Mouse (Mus musculus) MEL (cell line): ENCODE measurements around the gene Map9. TPM values are rescaled to one million over a fixed set of nuclear protein-coding genes. Genes with fewer than 3 reads are reported as not detected.
"Not testable (repeated sequence)": the region's sequence is repeated elsewhere in the genome, so short reads cannot be mapped to it uniquely, and the experiment has no call there.

Source experiments
- DNase-seq: peaks from one replicate; pipeline ENCODE4 v3.0.0; 2011; ENCODE audit warnings: low read depth, low spot score
- H3K27ac ChIP-seq: 2 replicates; pipeline ENCODE4 v1.5.1; 2012; ENCODE audit warnings: low read depth, mild to moderate bottlenecking, control low read depth, low read length, moderate library complexity; ENCODE audit not compliant: control insufficient read depth
- H3K27me3 ChIP-seq, 2 experiments: fragments of 150-350 bp in 1 of 2; sonication (generic) in 1 of 2; 2 replicates each; pipeline ENCODE4 v1.6.1; 2012; ENCODE audit warnings: low read length in 2 of 2, mild to moderate bottlenecking in 2 of 2, improper control_type of control experiment in 1 of 2, moderate library complexity in 1 of 2; ENCODE audit not compliant: insufficient read depth in 2 of 2, control insufficient read depth in 1 of 2
- H3K36me3 ChIP-seq, 2 experiments: 2 replicates each; pipeline ENCODE4 v1.6.1; 2012 to 2014; ENCODE audit warnings: low read length in 2 of 2, improper control_type of control experiment in 1 of 2, inconsistent platforms in 1 of 2, mild to moderate bottlenecking in 1 of 2; ENCODE audit not compliant: insufficient read depth in 2 of 2, control insufficient read depth in 1 of 2
- H3K4me1 ChIP-seq, 2 experiments: fragments of 150-350 bp in 1 of 2; sonication (generic) in 1 of 2; 2 replicates each; pipeline ENCODE4 v1.6.1; 2012; ENCODE audit warnings: low read length in 2 of 2, improper control_type of control experiment in 1 of 2, mild to moderate bottlenecking in 1 of 2; ENCODE audit not compliant: insufficient read depth in 2 of 2, control insufficient read depth in 1 of 2
- H3K4me3 ChIP-seq, 2 experiments: fragments of 150-350 bp in 1 of 2; sonication (generic) in 1 of 2; 2 replicates each; pipeline ENCODE4 v1.5.1; 2012; ENCODE audit warnings: low read depth in 2 of 2, low read length in 2 of 2, mild to moderate bottlenecking in 2 of 2, moderate library complexity in 2 of 2, control low read depth in 1 of 2, improper control_type of control experiment in 1 of 2; ENCODE audit not compliant: control insufficient read depth in 1 of 2, insufficient read depth in 1 of 2
- H3K79me2 ChIP-seq: 2 replicates; pipeline ENCODE4 v1.6.1; 2012; ENCODE audit warnings: mild to moderate bottlenecking, low read length, moderate library complexity; ENCODE audit not compliant: control insufficient read depth, poor library complexity, insufficient read depth
- H3K9ac ChIP-seq: 2 replicates; pipeline ENCODE4 v1.6.1; 2012; ENCODE audit warnings: low read depth, mild to moderate bottlenecking, control low read depth, low read length, moderate library complexity; ENCODE audit not compliant: control insufficient read depth, poor library complexity, severe bottlenecking
- H3K9me3 ChIP-seq: fragments of 150-350 bp; sonication (generic); replicated peaks from 2 replicates; pipeline ENCODE4 v1.6.1; 2012; ENCODE audit warnings: mild to moderate bottlenecking, low read length, improper control_type of control experiment, moderate library complexity; ENCODE audit not compliant: insufficient read depth
- CHD1 ChIP-seq: IDR thresholded peaks from 2 replicates; pipeline ENCODE4 v1.6.1; 2012; ENCODE audit warnings: low read depth, mild to moderate bottlenecking, inconsistent platforms, low read length, improper control_type of control experiment
- ELF1 ChIP-seq: IDR thresholded peaks from 2 replicates; pipeline ENCODE4 v1.6.1; 2014; ENCODE audit warnings: low read depth, mild to moderate bottlenecking, inconsistent platforms, low read length, improper control_type of control experiment, moderate library complexity
- ETS1 ChIP-seq: IDR thresholded peaks from 2 replicates; pipeline ENCODE4 v1.6.1; 2012; ENCODE audit warnings: low read depth, mild to moderate bottlenecking, inconsistent platforms, low read length, improper control_type of control experiment, moderate library complexity
- HCFC1 ChIP-seq: IDR thresholded peaks from 2 replicates; pipeline ENCODE4 v1.6.1; 2012; ENCODE audit warnings: low read depth, mild to moderate bottlenecking, inconsistent platforms, low read length, improper control_type of control experiment, moderate library complexity
- JUND ChIP-seq: IDR thresholded peaks from 2 replicates; pipeline ENCODE4 v1.6.1; 2011; ENCODE audit warnings: low read depth, mild to moderate bottlenecking, improper control_type of control experiment, low read length
- MAFK ChIP-seq: IDR thresholded peaks from 2 replicates; pipeline ENCODE4 v1.6.1; 2011; ENCODE audit warnings: low read depth, mild to moderate bottlenecking, low read length, improper control_type of control experiment, borderline replicate concordance
- MEF2A ChIP-seq: IDR thresholded peaks from 2 replicates; pipeline ENCODE4 v1.6.1; 2014; ENCODE audit warnings: low read depth, mild to moderate bottlenecking, inconsistent platforms, low read length, improper control_type of control experiment; ENCODE audit not compliant: poor library complexity, insufficient replicate concordance, severe bottlenecking; ENCODE audit errors: extremely low read depth
- MYC ChIP-seq: IDR thresholded peaks from 2 replicates; pipeline ENCODE4 v1.6.1; 2011; ENCODE audit warnings: low read depth, mild to moderate bottlenecking, low read length, improper control_type of control experiment, moderate library complexity
- NELFE ChIP-seq: IDR thresholded peaks from 2 replicates; pipeline ENCODE4 v1.6.1; 2011; ENCODE audit warnings: low read depth, low read length, improper control_type of control experiment
- POLR2A ChIP-seq, 2 experiments: IDR thresholded peaks; 2 replicates each; pipeline ENCODE4 v1.6.1; 2011 to 2012; ENCODE audit warnings: low read length in 2 of 2, mild to moderate bottlenecking in 2 of 2, control low read depth in 1 of 2, improper control_type of control experiment in 1 of 2, low read depth in 1 of 2, moderate library complexity in 1 of 2; ENCODE audit not compliant: control insufficient read depth in 1 of 2, insufficient read depth in 1 of 2, poor library complexity in 1 of 2
- POLR2AphosphoS2 ChIP-seq: IDR thresholded peaks from 2 replicates; pipeline ENCODE4 v1.6.1; 2011; ENCODE audit warnings: low read length, improper control_type of control experiment
- RAD21 ChIP-seq: IDR thresholded peaks from 2 replicates; pipeline ENCODE4 v1.6.1; 2011; ENCODE audit warnings: mild to moderate bottlenecking, low read depth, low read length, improper control_type of control experiment
- RCOR1 ChIP-seq: IDR thresholded peaks from 2 replicates; pipeline ENCODE4 v1.6.1; 2012; ENCODE audit warnings: low read depth, mild to moderate bottlenecking, inconsistent platforms, low read length, improper control_type of control experiment
- SMC3 ChIP-seq: IDR thresholded peaks from 2 replicates; pipeline ENCODE4 v1.6.1; 2011; ENCODE audit warnings: low read depth, low read length, improper control_type of control experiment
- TCF12 ChIP-seq: IDR thresholded peaks from 2 replicates; pipeline ENCODE4 v1.6.1; 2014; ENCODE audit warnings: low read depth, mild to moderate bottlenecking, inconsistent platforms, low read length, improper control_type of control experiment, moderate library complexity
- ZNF384 ChIP-seq: IDR thresholded peaks from 2 replicates; pipeline ENCODE4 v1.6.1; 2012; ENCODE audit warnings: low read depth, mild to moderate bottlenecking, inconsistent platforms, low read length, improper control_type of control experiment
- polyA plus RNA-seq, 2 experiments: library from polyadenylated mRNA; stranded (reverse) in 1 of 2; unstranded in 1 of 2; fragments of >175 nt in 1 of 2; fragments of >200 nt in 1 of 2; gene quantifications; 2 replicates each; pipeline versions ENCODE4 v1.2.1 to v1.2.4; 2012; ENCODE audit warnings: low replicate concordance in 2 of 2, low read depth in 1 of 2; ENCODE audit not compliant: insufficient read length in 2 of 2, insufficient read depth in 1 of 2, missing spikeins in 1 of 2
- total RNA-seq: library from RNA; depleted of rRNA; stranded (reverse); fragments of 300-350 nt; gene quantifications from 2 replicates; pipeline ENCODE4 v1.2.3, GENCODE M21; 2012; rRNA removed

Gene Map9
- total RNA-seq = not detected in 2 replicates
- not detected for polyA plus RNA-seq

DNA sequence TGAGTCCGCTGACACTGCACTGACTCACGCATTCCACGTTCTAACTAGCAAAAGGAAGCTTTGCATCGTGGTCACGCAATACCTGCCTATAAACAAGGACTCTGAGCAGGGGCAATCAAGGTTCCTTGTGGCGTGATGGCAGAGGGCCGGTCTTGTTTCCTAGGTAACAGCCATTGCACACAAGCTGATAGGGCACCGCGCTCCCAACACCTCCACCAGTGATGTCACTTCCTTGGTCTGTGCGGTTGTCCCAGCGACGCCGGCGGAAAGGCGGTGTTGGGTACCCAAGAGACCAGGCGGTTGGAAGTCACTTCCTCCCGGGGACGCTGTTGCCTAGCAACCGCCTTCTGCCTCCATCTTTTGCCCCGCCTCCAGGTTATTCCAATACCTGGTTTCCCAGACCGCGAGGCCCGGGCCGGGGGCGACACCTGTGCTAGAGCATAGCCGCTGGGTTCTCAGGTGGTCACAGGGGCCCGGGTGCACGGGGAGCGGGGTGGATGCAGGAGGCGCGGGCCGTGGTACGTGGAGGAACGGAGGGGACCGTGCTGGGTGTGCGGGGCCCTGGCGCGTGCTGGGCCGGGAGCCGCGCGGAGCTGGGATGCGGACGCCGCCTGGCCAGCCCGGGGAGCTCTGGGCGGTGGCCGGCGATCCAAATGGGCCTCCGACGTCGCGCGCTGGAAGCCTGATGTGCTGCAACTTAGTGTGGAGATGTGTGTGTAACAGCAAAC lies at the start of gene Map9:
Gene Map9 (plus strand): TSS at position 248 of the 728 bp plus-strand sequence.
- no peak for TF ChIP-seq RCOR1
- no peak for TF ChIP-seq MEF2A
- no peak for TF ChIP-seq HCFC1
- no peak for TF ChIP-seq SMC3
- no peak for TF ChIP-seq NELFE
- no peak for TF ChIP-seq CHD1
- TF ChIP-seq MYC = no peak
- TF ChIP-seq POLR2AphosphoS2 = no peak
- no peak for TF ChIP-seq ELF1
- no peak for TF ChIP-seq JUND
- no peak for TF ChIP-seq MAFK
- no peak for TF ChIP-seq POLR2A (IDR thresholded peaks at IDR 0.05; ENCODE audit: control insufficient read depth in 1 of 2, insufficient read depth in 1 of 2, low read depth in 1 of 2, low read length in 2 of 2, poor library complexity in 1 of 2)
- TF ChIP-seq TCF12 = no peak
- no peak for TF ChIP-seq RAD21
- TF ChIP-seq ETS1 = no peak
- TF ChIP-seq ZNF384 = no peak
- TF ChIP-seq, all 39 proteins: peak for 0
- no peak within 1 kb of the TSS for H3K27ac ChIP-seq
- H3K4me1 ChIP-seq = no peaks in the 10 kb centered on the region
- no peaks in the 10 kb centered on the region for H3K36me3 ChIP-seq
- no peak for DNase-seq
- no peaks in the 10 kb centered on the region for H3K79me2 ChIP-seq
- H3K9me3 ChIP-seq = no peaks in the 10 kb centered on the region
- H3K4me3 ChIP-seq = no peak within 1 kb of the TSS
- H3K9ac ChIP-seq = no peak within 1 kb of the TSS
- no peaks in the 10 kb centered on the region for H3K27me3 ChIP-seq

DNA sequence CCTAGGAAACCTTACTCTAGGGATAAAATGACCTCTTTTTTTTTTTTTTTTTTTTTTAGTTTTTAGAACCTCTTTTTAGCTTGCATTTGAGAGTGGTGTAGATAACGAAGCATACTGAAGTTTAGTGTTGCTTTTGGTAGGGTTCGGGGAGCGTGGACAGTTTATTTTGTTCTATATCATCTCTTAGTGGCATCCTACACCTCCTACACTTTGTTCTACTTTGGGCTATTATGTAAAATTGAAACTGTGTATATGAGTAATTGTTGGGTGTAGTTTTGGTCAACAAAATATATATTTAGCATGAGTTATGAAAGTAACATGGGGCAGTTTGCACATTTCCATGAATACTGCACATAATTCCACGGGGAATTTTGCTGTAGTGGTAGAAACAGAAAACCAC lies 42.1 kb upstream of the Map9 start:
- Histone ChIP-seq H3K36me3 (no peaks in the 10 kb centered on the region), H3K27me3 (no peaks in the 10 kb centered on the region), H3K79me2 (no peaks in the 10 kb centered on the region), H3K4me3 (no peak overlapping the region), H3K9ac (no peak overlapping the region), H3K4me1 (no peaks in the 10 kb centered on the region), H3K27ac (no peak overlapping the region), H3K9me3 (no peaks in the 10 kb centered on the region)
- DNase-seq = no peak
- no peak for TF ChIP-seq MAFK

- H3K4me3 ChIP-seq, H3K4me1 ChIP-seq, H3K9ac ChIP-seq, H3K9me3 ChIP-seq, H3K36me3 ChIP-seq, H3K27ac ChIP-seq, H3K27me3 ChIP-seq, H3K79me2 ChIP-seq, DNase-seq: not testable (repeated sequence)
These were observed 31.1 kb upstream of the Map9 start for GRCm38 (mm10) chr3:82326736-82327135.
